Mouse (Mus musculus) gastrocnemius, adult 18-20 months (tissue): ENCODE results near the gene Serhl. TPM values are rescaled to one million over a fixed set of nuclear protein-coding genes. Genes with fewer than 3 reads are reported as not detected.
A peak's percentile ranks its signal among the peaks of the same experiment; 100 is the strongest.
"Not testable (repeated sequence)": the region's sequence is repeated elsewhere in the genome, so short reads cannot be mapped to it uniquely, and the experiment has no call there.

Experiments
- DNase-seq: peaks from one replicate; pipeline ENCODE4 v3.0.0; 2021; ENCODE audit warnings: low spot score
- total RNA-seq, 2 experiments: library from RNA; stranded (reverse); gene quantifications; 2 replicates each; pipeline ENCODE4 v1.2.3; 2021

The Serhl gene
- total RNA-seq, 2 experiments from 2014 or later = 26.9 to 33.9 TPM

DNA sequence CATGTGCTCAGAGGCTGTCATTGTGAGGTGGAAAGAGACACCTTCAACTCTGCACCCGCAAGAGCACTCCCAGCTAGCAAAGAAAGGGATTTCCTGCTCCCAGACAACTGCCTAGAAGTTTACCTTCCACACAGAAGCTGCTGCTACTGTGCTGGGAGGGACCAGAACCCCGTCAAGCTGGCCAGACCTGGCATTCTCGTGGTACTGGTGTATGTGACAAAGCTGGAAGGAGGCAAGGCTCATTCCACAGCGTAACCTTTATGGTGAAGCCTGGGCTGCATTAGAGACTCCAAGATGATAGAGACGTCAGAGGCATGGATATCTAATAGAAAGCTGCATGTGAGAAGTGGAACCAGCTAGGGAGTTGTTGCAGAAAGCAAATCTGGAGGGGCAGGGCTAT, 35.3 kb downstream of the Serhl start:
- no peak for DNase-seq

DNA sequence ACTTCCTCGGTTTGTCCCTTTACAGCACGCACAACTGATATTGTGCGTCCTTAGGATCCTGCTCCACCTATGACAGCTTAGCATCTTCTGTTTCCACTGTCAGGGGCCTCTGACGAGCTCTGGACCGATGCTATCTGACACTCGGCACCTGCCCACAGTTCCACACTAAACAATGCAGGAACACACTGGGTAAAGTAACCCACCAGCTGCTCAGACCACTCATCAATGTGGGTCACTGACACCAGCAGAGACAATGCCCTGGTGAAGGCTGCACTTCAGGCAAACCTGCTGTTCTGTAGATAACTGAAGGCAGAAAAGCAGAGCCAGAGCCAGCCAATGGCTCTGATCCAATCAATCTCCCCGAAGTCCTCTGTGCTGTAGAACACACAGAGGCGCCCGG, 37.3 kb downstream of the Serhl start:
- no peak for DNase-seq

DNA sequence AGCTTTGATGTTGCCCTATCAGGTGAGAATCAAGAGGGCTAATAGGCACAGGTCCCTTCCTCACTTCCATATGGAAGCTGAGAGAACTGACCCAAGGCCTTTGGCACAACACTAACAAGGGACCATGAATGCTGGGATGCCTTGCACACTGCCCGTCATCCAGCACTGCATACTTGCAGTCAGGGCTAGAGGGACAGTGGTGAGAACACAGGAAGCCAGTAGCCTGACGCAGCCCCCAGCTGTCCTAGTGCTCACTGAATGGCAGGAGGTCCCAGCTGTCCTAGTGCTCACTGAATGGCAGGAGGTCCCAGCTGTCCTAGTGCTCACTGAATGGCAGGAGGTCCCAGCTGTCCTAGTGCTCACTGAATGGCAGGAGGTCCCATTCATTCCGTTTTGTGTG, 37.7 kb downstream of the Serhl start:
- DNase-seq = not testable (repeated sequence)

DNA sequence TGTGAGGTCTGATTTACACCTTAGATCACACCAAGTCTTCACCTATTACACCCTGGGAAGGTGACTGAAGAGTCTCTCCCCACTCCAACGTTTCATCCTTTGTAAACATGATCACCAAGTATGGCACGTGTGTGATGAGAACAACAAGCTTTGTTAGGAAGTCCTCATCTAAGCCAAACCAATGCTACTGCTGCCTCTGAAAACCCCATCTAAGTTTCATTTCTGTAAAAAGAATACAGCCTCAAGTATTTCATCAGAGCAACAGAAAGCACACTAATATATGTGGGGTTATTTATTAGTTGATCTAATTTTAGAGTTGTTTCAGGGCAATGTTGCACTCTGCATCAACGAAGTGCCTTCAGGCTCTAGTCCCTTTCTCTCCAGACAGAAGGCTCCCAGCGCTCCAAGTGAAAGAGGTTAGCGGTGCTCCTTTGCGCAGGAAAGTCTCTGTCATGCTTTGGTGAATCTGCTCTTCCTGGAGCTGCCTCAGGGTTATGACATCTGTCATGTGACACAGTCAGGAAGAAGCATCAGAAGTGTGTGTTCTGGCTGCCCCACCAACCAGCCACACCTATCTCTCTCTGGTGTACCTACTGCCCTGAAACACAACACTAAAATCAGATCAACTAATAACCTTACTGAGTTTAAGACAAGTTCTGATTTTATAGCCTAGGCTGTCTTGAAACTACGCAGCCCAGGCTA, 40.4 kb downstream of the Serhl start:
- DNase-seq = no peak

DNA sequence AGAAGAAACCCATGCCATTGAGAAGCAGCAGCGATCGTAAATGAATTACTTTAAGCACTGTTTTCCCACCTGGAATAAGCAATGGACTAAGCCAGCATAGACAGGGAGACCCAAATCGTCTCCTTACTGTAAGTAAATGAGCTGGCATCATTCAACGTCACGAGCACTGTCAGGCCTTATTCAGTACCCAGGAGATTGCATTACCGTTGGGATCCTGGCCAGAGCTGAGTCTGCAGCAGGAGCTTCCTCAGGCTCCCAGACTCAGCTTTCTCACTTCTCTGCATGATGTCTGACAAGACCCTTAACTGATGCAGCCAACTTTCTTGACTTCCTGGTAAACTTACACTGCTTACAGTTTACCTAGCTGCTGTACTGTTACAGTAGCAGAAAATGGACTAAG, 45.4 kb downstream of the Serhl start:
- peak; percentile 79 for DNase-seq

DNA sequence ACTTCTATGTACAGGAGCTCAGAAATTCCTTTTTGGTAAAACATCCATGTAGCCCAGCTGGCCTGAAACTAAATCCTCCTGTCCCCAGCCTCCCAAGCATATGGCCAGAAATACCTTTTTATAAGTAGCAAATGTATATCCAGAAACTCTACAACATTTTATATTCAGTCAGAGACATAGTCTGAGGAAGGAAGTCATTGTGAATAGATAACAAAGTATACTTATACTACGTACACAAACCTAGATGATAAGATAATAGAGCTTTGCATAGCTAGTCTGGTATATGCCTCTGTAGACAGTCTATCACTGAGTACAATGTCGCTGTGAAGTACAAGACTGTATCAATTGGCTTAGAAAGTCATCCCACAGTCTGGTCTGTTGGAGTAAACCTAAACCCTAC, 46.3 kb downstream of the Serhl start:
- DNase-seq = no peak

DNA sequence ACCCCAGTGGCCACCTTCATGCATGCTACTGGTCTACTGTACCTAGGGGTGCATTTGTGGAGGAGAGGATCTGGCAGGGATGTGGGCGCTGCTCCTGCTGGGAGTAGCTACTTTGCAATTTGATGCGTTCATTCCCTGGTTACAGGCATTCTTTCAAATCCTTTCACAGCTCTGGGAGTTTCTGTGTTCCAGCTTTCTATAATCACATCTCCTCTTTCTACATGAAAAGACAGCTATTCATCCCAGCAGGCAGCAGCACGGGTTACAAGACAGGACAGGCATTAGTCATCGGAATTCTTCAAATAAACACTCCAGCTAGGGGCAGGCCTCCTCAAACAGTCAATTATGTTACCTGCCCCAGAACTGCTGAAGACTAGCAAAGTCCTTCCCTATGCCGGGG, 53.6 kb downstream of the Serhl start:
- DNase-seq = no peak

DNA sequence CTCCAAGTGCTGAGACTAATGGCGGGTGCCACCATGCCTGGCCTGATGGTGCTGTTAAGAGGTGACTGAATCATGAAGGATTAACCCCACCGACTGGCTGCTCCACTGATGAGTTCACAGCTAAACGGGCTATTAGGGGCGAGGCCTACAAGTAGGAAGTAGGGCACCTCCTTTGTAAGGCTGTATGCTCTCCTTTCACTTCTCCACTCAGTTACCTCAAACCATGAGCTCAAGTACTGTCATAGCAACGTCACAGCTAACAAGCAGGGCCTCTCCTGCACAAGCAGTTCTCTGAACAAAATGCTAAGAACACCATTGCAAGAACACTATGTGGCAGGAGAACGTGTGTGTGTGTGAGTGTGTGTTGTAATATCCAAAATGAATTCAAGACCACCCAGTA, 56.2 kb downstream of the Serhl start:
- DNase-seq = no peak

DNA sequence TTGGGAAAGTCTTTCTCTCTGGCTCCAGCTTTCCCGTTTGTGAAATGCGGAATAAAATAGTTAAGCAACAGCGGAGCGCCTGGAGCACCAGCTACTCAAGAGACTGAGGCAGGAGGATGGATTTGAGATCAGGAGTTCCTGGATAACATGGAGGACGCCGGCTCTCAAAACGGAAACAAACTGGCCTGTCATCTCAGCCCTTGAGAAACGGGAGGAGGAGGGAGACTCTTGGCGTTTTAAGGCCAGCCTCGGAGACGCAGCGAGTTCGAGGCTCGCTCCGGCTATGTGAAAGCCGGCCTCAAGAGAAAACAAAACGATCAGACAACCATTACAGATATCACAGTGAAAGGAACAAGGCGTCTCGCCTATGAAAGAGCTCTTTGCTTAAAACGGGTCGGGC, 59.1 kb downstream of the Serhl start:
- no peak for DNase-seq

DNA sequence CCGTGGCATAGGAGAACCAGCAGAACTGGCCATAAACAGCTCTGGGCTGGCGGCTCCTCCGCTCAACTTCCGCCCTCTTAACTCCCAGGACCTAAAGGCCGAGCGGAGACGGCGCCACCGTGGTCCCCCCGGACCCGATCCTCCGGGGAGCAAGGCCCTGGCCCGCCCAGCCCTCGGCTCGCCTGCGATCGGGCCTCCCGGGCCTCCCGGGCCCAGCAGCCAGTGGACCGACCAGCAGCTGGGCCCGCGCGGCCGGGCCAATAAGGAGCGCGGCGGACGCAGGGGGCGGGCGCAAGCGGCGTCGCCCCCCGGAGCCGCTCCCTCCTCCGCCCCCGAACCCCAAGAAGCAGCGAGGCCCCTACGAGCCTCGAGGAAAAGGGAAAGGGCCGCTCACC, 59.5 kb downstream of the Serhl start:
- DNase-seq = no peak

DNA sequence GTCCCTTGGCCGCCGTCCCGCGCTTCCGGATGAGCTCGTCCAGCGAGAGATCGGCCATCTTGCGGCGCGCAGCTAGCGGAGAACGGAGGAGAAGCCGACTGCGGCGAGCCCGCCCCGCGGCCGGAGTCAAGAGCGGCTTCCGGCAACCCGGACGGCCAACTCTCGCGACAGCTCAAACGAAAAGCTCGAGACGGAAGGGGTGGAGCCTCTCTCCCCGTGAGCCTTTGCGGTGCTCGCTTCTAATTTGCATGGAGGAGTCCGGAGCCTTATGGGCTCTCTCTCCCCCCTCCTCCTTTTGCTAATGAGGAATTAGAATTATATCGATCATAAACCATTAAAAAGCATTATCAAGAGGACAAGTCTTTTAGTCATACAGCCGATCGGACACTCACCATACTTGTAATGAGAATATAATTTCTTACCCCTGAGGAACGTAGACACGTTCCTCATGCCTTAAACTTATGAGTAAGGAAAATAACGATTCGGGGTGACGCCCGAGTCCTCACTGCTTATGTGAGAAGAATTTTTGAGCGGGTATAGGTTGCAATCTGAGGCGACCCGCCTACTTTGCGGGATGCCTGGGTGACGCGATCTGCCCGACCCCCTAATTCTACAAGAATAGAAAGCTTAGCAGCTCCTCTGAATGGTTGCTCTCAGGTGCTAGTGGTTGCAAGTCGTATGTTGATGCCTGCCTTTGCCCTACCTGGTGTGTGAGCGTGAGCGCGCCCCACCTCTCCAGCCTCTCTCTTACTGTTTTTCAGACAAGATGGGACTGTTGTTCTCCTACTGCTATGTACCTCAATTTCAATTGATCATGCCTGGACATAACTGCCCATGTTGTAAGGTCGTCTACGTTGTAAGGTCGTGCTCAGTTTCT, 60.1 kb downstream of the Serhl start, which contains the start of gene Poldip3:
Gene Poldip3, minus strand, starts transcription at position 189 of the 877 bp plus-strand sequence.
- DNase-seq = peak; percentile 99

DNA sequence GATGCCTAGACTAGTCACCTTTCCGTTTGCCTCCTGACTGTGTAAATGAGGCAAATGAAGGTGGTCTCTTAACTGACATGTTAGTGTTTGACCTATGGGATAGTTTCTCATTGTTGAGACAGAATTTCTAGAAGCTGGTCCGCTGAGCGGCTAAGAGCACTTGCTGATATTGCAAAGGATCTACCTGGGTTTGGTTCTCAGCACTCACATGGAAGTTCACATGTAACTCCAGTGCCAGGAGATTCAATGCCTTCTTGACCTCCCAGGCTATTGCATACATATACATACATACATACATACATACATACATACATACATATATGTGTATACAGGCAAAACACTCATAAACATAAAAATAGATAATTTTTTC, 60.8 kb downstream of the Serhl start:
- no peak for DNase-seq

DNA sequence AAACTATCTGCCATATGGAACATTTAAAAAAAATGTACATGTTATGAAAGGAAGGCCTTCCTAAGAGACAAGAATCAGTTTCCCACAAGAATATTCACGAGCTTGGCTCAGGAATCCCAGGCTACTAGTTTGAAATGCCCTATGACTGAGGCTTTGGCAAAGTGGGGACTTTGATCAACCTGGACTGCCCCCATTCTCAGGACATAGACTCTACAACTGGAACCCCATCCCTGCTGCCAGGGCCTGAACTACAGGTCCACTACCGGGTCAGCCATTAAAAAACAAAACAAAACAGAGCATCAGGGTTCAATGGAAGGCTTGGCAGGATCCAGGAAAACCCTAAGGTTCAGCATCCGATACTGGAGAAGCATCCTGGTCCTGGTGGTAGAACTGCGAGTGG, 61.4 kb downstream of the Serhl start:
- no peak for DNase-seq

DNA sequence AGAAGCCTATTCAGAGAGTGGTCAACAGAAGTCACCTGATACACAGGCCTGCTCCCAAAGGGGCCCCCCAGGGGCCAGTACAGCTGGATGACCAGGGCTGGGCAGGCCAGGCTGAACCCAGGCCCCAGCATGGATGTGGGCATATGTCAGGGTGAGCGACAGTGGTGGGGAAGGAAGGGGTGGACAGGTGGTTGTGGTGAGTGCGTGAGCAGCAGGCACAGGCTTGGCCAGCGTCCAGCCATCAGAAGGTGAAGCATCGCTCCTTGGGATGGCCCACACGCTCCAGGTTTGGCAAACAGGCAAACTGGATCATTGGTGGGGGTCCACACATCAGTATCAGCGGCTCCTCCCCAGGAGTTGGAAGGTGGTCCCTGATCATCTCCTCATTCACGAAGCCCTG, 65.0 kb downstream of the Serhl start:
- no peak for DNase-seq

DNA sequence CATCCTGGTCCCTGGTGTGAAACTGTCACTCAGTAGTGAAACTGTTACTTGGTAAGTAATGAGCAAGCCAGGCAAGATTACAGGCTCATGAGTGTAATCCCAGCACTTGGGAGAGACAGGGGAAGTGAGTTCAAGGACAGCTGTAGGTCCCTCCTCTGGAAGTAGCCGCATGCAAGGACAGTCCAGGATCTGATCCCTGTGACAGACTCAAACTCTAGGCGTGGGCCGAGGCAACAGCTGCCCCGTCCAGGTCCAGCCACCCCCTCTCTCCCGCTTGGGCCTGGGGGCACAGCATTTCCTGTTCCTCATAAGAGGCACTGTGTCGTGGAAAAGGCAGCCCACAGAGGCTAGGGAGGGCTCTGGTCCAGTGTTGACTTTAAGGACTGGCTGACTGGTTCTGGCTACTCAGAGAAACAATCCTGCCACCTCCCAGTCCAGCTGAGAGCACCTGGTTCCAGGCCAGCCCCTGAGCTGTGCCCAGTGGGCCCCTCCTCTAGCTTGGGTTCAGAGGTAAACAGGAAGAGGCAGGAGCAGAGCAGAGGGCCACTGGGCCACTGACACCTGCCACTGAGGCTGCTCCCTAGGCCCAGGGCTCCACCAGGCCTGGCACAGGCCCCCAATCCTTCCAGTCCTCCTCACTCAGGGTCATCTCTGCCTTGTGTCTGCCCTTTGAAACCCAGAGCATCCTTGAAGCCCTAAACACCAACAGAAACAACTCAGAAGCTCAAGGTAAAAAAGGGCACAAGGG, 66.5 kb downstream of the Serhl start:
- DNase-seq = no peak

DNA sequence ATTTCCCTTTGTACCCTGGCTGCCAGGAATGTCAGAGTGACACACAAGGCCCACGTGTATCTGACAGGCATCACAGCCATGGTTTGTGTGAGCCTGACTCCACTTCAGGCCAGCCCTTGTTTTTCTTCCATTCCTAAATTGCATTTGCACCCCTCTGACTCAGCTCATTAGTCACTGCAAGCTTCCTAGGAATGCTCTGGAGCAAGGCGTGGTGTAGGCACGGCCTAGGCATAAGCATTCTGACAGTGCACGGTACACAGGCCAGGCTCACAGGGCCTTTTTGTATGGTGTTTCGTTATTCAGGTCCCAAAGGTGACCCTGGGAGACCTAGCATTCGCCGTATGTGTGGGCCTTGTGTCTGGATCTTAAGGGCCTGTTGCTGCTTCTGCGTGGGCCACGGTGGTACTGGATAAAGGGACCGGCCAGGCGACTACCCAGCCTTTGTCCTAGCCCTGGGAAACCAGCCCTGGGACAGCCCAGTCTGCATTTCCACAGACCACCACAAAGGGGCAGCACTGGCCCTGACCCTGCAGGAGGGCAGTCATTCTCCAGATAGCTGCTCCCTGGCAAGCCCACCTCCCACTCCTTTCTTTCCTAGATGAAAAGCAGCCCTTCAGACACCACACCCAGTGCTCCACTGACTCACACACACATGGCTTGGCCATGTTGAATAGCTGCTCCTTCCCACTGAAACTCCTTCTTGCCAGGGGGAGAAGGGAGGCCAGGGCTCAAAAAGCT, 67.8 kb downstream of the Serhl start:
- peak; percentile 61 for DNase-seq

DNA sequence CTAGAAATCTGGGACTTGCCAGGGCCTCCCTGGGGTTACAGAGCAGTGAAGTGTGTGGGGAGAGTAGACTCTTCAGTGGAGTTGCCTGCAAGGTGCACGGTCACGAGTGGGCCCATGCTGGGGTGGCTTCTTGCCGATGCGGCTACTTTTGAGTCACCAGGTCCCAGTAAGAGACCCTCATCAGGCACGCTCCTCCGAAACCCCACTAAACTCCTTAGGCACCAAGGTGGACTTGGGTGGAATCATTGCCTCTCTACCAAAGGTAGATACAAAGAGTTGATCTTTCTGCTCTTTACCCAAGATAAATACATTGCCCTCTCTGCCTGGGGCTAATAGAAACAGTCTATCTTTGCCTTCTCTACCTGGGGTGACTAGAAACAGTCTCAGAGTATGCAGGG, 68.4 kb downstream of the Serhl start:
- no peak for DNase-seq

DNA sequence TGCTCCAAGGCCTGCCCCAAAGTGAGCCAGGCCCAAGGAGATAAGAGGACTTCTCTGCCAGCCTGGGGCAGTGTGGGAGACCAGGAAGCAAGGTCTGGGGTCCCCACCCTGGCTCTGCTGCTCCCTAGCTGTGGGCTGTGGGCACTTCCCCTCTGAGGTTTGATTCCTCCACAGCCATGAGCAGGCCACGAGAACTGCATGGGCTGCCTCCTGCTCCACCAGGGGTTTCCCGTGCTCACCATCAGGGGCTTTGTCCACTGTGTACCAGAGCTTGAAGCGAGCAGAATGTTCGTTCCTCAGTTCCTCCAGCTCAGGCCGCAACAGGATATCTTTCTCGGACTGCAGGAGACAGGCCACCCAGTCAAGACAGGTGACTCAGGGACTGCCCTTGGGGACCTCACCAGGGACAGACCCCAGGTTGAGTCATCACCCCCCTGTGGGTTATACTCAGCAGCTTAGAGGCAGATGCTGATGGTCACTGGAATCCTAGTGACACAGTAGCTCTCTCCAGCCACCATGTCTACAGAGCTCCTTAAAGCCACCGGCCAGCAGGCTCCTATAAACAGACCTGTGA, 69.4 kb downstream of the Serhl start:
- DNase-seq = no peak

DNA sequence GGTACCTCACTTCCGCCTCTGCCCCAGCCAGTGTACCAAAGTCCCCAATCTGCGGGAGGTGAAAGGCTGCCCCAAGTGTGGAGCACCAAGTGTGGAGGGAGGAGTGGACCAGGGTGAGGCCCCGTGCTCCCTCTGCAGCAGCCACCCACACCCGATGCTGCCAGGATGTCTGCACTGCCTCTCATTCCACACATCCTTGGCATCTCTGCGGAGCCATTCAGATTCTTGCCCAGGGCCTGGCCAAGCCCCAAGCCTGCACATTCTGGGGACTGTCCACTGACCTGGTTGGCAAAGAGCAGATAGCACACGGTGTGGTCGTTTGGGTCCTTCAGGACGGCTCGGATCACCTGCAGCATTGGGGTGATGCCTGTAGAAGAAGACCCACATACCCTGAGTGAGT, 70.5 kb downstream of the Serhl start:
- DNase-seq = no peak

DNA sequence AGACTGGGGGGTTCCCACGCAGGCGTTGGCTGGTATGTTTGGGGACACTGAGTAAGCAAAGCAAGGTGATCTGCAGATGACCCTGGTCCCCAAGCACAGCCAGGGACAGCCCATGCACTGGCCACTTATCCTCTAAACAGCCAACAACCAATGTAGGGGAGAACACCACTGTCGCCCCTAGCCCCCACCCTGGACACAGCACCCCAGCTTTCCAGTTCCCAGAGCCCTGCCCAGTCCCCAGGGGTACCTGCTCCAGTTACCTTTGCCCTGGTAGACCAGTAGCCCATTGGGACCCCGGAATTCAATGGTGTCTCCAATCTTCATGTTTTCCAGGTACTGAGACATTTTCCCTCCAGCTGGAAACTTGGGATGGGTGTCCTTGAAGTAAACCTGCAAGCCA, 71.3 kb downstream of the Serhl start:
- DNase-seq = no peak

DNA sequence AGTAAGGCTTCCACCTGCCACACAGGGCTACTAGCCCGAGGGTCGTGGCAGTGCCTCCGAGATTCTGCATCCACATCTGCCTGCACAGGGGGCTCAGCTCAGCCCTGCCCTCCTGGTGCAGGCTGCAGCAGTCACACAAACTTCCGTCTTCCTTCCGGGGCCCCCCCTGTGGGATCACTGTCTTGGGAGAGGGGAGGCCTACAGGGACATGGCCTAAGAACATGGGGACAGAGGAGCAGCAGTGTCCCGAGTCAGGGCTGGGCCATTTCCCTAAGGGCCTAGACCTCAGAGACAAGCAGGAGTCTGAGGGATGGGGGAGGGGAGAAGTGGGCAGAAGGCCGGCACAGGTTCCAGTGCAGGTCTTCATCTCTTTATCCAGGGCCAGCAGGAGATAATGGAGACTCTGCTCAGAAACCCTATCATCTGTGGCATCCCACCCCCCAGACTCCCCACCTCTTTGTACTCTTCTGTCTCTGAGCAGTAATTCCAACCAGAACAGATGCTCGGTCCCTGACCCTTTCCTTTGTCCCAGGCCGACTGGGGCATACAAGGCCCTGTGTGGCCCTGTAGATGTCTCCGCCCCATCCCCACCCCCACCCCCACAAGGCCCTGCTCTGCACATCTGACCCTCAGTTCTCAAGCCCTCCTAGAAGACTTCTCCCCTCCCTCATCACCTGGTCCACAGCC, 71.9 kb downstream of the Serhl start:
- no peak for DNase-seq
